Mouse (Mus musculus) lung, adult 2 months (tissue): ENCODE measurements at regions not wholly inside any gene's neighbourhood (a gene's known extent, or its start where the extent isn't known, plus 50 kb on each side); places are given as distances from the start of the nearest gene placed in this dataset.

Experiments
- CTCF ChIP-seq: fragments of 200-500 bp; IDR thresholded peaks from 2 replicates; pipeline ENCODE4 v1.5.1; 2011; ENCODE audit warnings: mild to moderate bottlenecking, low read length, control low read depth; ENCODE audit not compliant: insufficient read depth
- POLR2A ChIP-seq: fragments of 200-500 bp; IDR thresholded peaks from 2 replicates; pipeline ENCODE4 v1.6.1; 2011; ENCODE audit warnings: low read depth, mild to moderate bottlenecking, control low read depth, low read length, borderline replicate concordance; ENCODE audit errors: extremely low read depth

DNA sequence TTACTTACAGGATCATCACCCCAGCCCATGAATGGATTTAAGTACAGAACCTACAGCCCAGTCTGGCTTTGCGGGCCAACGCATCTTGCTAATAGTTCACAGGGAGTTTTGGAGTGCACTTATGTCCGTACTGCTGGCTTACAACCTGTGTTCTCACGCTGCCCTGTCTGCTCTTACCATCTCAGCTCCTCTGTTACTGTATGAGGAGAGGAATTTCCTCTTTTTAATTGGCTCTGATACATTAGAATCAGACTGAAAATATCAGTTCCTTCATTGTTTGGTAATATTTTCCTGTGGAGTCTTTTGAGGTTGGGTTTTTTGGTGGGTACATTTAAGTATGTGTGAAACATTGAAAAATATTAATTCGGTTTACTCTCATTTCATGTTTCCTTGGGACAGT is 221.3 kb upstream of the Cxcr4 start:
- TF ChIP-seq CTCF (no peak), POLR2A (no peak)
